Mouse (Mus musculus) embryonic facial prominence, embryonic 13.5 days (tissue): Measurements from ENCODE around the gene Cbx7. TPM values are rescaled to one million over a fixed set of nuclear protein-coding genes. Genes with fewer than 3 reads are reported as not detected.

Source experiments
- ATAC-seq: fragments of 200-750 bp; cut with Nextera tagmentation; 2 replicates; pipeline ENCODE4 v1.8.0; 2017; ENCODE audit warnings: low read depth; ENCODE audit not compliant: insufficient number of reproducible peaks, insufficient read depth, low FRiP score, low TSS enrichment
- H3K27ac ChIP-seq: fragments of 300-500 bp; sonication (generic); 2 replicates; pipeline ENCODE4 v1.5.1; 2015; ENCODE audit warnings: moderate library complexity, mild to moderate bottlenecking, inconsistent platforms
- H3K27me3 ChIP-seq: fragments of 300-500 bp; sonication (generic); 2 replicates; pipeline ENCODE4 v1.6.1; 2015; ENCODE audit warnings: mild to moderate bottlenecking, inconsistent platforms
- H3K36me3 ChIP-seq: fragments of 300-500 bp; sonication (generic); 2 replicates; pipeline ENCODE4 v1.6.1; 2015; ENCODE audit warnings: mild to moderate bottlenecking, inconsistent platforms
- H3K4me1 ChIP-seq: fragments of 300-500 bp; sonication (generic); 2 replicates; pipeline ENCODE4 v1.6.1; 2015; ENCODE audit warnings: inconsistent platforms
- H3K4me2 ChIP-seq: fragments of 300-500 bp; sonication (generic); 2 replicates; pipeline ENCODE4 v1.6.1; 2015; ENCODE audit warnings: moderate library complexity, mild to moderate bottlenecking, inconsistent platforms
- H3K4me3 ChIP-seq: fragments of 300-500 bp; sonication (generic); 2 replicates; pipeline ENCODE4 v1.5.1; 2015; ENCODE audit warnings: mild to moderate bottlenecking, inconsistent platforms
- H3K9ac ChIP-seq: fragments of 300-500 bp; sonication (generic); 2 replicates; pipeline ENCODE4 v1.6.1; 2015; ENCODE audit warnings: mild to moderate bottlenecking, inconsistent platforms
- H3K9me3 ChIP-seq: fragments of 300-500 bp; sonication (generic); 2 replicates; pipeline ENCODE4 v1.6.1; 2016; ENCODE audit warnings: inconsistent platforms
- WGBS: fragments of 180-500 bp; shearing (Covaris S2); methylation state at CpG from one replicate; pipeline ENCODE4 v1.1.7; 2015; ENCODE audit warnings: mixed read lengths; 5-methylcytosine and 5-hydroxymethylcytosine counted together
- polyA plus RNA-seq: library from polyadenylated mRNA; unstranded; fragments of >200 nt; fragmentation: Nextera tagmentation; extraction: Ambion mirVana; gene quantifications from 2 replicates; pipeline ENCODE4 v1.2.1, GENCODE M21; 2015

Cbx7 gene
- polyA plus RNA-seq, 1 experiment from 2014 or later: 2.5 TPM

DNA sequence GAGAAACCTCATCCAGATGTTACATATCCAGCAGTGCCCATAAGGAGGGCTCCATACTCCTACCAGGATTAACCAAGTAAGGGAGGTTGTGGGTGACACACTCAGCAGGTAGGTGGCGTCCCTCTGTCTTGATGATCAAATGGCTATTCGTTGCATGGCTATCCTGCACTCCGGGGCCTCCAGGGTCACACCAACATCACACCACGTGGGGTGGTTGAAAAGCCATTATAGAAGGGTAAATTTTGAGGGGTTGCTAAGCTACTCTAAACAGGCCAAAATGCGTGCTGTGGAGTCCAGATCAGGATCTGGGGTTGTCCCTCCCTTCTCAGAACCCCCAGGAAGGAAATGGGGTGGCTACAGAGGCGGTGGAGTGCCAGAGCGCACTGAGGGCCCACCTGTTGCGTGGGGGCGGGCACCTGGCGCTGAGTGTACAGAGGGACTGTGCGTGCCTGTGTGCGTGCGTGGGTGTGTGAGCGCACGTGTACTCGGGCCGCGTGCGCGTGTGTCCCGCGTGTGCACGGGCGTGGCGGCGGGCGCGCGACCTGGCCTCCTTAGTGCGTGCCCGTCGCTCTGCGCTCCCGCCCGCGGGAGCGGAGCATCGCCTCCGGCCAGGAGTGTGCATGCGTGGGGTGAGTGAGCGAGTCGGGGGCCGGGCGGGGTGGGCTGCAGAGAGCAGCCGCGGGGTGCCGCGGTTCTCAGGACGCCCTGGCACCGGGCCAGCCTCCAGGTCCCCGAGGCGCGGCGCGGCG is 41.0 kb upstream of the Cbx7 start:
- Histone ChIP-seq H3K27me3 (peaks cover 83% of the 10 kb centered on the region), H3K27ac (peak overlapping the region; percentile 34; the same call in 1 of the 2 replicates), H3K36me3 (no peaks in the 10 kb centered on the region), H3K4me1 (peaks cover 37% of the 10 kb centered on the region), H3K4me2 (peak overlapping the region; percentile 98), H3K9ac (peak overlapping the region; percentile 73), H3K4me3 (peak overlapping the region; percentile 60), H3K9me3 (no peaks in the 10 kb centered on the region)
- 3% methylated on average over 49 of the region's 56 CpGs for WGBS
- no peak for ATAC-seq

DNA sequence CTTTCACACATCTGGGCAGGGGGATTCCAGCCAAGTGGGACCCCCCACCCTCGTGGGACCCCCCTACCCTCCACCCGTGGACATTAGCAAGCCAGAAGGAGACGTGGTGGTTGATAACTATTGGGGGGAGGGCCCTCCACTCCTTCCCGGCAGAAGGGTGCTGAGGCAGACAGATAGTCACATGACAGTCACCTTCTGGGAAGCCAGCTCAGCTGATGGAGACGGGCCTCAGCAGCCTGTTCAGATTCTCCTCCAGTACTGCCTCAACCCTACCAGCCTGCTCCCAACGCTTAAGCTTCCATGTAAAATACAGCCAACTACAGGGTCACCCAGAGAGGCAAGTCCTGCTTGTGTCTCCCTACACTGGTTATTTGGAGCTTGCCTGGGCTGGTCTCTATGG is 40.3 kb upstream of the Cbx7 start:
- H3K4me1 ChIP-seq: peaks cover 37% of the 10 kb centered on the region
- H3K27me3 ChIP-seq: peaks cover 75% of the 10 kb centered on the region
- no peaks in the 10 kb centered on the region for H3K9me3 ChIP-seq
- H3K9ac ChIP-seq: no peak overlapping the region
- no peak for ATAC-seq
- H3K27ac ChIP-seq: no peak overlapping the region
- 43% methylated on average over 6 of the region's 6 CpGs for WGBS
- no peaks in the 10 kb centered on the region for H3K36me3 ChIP-seq
- H3K4me3 ChIP-seq: no peak overlapping the region
- H3K4me2 ChIP-seq: peak overlapping the region; percentile 98; the same call in 1 of the 2 replicates

DNA sequence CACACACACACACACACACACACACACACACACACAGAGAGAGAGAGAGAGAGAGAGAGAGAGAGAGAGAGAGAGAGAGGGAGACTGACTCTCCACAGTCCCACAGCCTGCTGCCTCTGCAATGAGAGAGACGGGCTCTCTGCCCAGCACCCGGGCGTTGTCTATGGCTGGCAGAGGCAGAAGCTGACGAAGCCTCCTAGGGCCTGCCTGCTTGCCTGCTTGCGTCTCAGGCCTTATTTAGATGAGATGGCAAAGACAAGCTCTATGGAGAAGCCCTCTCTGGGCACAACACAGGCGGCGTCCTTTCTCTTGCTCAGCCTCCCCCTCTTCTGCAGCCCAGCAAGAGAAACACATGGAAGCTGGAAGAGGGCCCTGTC is 39.3 kb upstream of the Cbx7 start:
- Histone ChIP-seq H3K27ac (no peak overlapping the region), H3K4me3 (no peak overlapping the region), H3K9ac (no peak overlapping the region), H3K9me3 (no peaks in the 10 kb centered on the region), H3K36me3 (no peaks in the 10 kb centered on the region), H3K4me2 (peak overlapping the region; percentile 14; the same call in 1 of the 2 replicates), H3K4me1 (peaks cover 45% of the 10 kb centered on the region), H3K27me3 (peaks cover 66% of the 10 kb centered on the region)
- ATAC-seq: no peak
- WGBS: 33% methylated on average over 7 of the region's 7 CpGs

DNA sequence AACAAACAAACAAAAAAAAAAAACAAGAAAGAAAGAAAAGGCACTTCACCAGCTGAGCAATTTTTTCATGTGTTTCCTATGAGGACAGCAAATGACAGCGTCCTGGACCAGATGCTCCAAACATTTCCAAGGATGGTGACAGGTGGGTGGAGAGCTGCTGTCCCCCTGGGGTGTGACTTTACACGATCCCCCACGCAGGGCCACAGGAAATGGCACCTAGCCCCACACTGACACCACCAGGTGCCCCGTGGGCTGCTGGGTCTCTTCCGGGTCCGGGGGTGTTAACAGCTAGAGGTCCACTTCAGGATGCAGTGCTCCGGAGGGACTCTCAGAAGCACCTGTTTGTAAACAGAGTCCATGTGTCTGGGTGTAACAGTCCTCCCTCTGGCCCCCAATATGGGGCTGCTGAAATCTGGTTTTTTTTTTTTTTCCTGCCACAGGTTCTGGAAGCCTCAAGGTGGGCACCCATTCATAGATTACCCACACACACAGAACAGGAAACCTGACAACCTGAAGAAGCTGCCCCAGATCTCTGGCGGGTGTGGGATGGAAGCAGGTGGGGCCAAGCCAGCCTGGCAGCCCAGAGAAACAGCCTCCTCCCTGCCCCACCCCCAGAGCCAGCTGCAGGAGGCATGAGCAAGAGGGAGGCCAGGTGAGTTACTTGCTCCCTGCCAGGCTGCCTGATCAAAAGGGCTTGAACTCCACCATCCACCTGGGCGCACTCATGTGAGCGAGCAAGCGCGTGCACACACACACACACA is 38.7 kb upstream of the Cbx7 start:
- Histone ChIP-seq H3K27me3 (peaks cover 64% of the 10 kb centered on the region), H3K9ac (no peak overlapping the region), H3K9me3 (no peaks in the 10 kb centered on the region), H3K36me3 (no peaks in the 10 kb centered on the region), H3K4me2 (no peak overlapping the region), H3K4me3 (no peak overlapping the region), H3K4me1 (peaks cover 45% of the 10 kb centered on the region), H3K27ac (no peak overlapping the region)
- 43% methylated on average over 12 of the region's 12 CpGs for WGBS
- no peak for ATAC-seq

DNA sequence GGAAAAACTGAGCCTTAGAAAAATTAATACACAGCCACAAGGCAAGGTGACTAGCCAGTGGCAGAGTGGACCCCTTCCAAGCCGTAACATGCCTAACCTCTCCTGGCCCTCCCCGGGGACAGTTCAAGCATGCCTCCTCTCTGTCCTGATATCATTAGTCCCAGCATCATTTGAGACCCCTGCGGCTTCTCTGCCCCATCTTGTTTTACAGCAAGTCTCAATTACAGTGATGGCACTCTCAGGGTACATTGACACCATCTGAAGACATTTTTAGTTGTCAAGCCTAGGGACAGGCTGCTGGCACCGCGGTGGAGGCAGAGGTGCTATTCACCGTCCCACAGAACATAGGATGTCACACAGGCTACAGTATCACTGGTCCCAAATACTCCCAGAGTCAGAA is 37.5 kb upstream of the Cbx7 start:
- H3K27me3 ChIP-seq: peaks cover 52% of the 10 kb centered on the region

DNA sequence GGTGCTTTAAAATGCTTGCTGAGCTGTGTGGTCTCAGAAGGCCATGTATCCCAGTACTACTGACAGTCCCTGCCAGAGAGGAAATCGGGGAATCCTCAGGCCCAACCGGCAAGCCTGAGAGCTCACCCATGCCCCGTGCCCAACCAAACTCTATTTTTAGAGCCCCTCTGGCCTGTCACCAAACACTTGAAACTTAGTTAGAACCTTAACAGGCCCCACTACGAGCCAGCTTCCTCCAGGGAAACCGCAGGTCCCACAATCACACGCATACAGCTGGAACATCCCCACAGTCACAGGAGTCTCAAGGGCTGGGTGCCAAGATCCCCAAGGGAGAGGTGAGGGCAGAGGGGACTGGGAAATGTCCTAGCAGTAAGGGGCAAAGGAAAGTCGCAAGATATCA is 35.2 kb upstream of the Cbx7 start:
- Histone ChIP-seq H3K36me3 (no peaks in the 10 kb centered on the region), H3K27ac (no peak overlapping the region), H3K4me1 (peaks cover 18% of the 10 kb centered on the region), H3K9me3 (no peaks in the 10 kb centered on the region), H3K4me3 (no peak overlapping the region), H3K27me3 (peaks cover 29% of the 10 kb centered on the region), H3K4me2 (no peak overlapping the region), H3K9ac (no peak overlapping the region)
- WGBS: 78% methylated on average over 7 of the region's 7 CpGs
- no peak for ATAC-seq

More for the DNA sequence above, 37.5 kb upstream of the Cbx7 start:
- ATAC-seq: no peak
- Histone ChIP-seq H3K4me2 (no peak overlapping the region), H3K4me1 (peaks cover 36% of the 10 kb centered on the region), H3K27ac (no peak overlapping the region), H3K4me3 (no peak overlapping the region), H3K9ac (no peak overlapping the region), H3K9me3 (no peaks in the 10 kb centered on the region), H3K36me3 (no peaks in the 10 kb centered on the region)
- WGBS: 85% methylated on average over 6 of the region's 6 CpGs

DNA sequence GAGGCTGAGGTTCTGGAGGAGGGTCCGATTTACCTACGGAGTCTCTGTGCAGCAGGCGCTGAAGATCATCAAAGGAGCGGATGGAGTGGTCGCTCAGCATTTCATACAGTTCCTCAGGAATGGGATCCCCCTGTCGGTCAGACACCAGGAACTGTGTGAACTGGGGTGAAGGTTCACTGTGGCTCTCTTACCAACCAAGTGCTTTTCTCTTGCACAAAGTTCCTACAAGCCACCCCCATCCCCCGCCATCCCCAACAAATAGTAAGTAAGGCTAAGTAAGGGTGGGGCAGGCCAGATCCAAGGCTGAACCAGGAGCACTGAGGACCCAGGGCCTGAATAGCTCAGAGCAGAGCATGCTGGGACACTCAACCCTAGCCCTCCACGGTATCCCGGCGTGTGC is 34.5 kb upstream of the Cbx7 start:
- ATAC-seq: no peak
- no peak overlapping the region for H3K9ac ChIP-seq
- no peaks in the 10 kb centered on the region for H3K36me3 ChIP-seq
- H3K27ac ChIP-seq: no peak overlapping the region; the same call in 1 of the 2 replicates
- 76% methylated on average over 10 of the region's 10 CpGs for WGBS
- peaks cover 22% of the 10 kb centered on the region for H3K27me3 ChIP-seq
- no peak overlapping the region for H3K4me2 ChIP-seq
- no peak overlapping the region for H3K4me3 ChIP-seq
- peaks cover 18% of the 10 kb centered on the region for H3K4me1 ChIP-seq
- no peaks in the 10 kb centered on the region for H3K9me3 ChIP-seq

DNA sequence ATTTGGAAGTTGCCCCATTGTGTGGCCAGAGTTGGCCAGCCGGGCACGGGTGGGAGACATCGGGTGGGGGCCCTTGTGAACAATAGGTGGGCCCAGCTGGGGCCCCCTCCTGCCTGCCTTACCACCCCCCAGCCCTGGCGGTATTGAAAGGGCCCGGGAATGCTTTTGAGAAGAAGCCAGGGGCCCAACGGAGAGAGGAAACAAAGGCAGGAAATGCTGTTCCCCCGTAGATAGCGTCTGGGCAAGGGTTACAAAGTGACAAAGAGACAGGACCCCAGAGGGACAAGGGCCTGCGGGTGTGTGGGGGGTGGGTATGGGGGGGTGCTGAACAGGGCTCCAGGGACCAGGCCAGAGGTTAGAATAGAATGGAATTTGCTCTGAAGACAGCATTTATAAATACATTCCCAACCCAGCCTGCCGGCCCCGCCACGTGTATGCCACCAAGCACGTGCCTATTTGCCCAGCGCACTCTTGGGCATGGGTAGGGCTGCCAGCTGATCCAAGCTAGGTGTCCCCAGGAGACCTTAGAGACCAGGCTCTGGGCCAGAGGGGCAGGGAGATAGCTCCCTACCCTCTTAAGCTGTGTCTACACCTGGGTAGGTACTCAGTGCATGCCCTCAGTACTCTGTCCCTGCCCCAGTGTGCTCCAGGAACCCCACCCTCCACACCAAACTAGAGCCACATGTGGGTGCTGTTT is 33.9 kb upstream of the Cbx7 start:
- ATAC-seq: no peak
- peaks cover 16% of the 10 kb centered on the region for H3K27me3 ChIP-seq
- no peak overlapping the region for H3K9ac ChIP-seq
- H3K9me3 ChIP-seq: no peaks in the 10 kb centered on the region
- H3K4me2 ChIP-seq: no peak overlapping the region
- H3K4me3 ChIP-seq: no peak overlapping the region
- peaks cover 15% of the 10 kb centered on the region for H3K4me1 ChIP-seq
- H3K27ac ChIP-seq: no peak overlapping the region
- H3K36me3 ChIP-seq: no peaks in the 10 kb centered on the region
- 32% methylated on average over 14 of the region's 14 CpGs for WGBS

DNA sequence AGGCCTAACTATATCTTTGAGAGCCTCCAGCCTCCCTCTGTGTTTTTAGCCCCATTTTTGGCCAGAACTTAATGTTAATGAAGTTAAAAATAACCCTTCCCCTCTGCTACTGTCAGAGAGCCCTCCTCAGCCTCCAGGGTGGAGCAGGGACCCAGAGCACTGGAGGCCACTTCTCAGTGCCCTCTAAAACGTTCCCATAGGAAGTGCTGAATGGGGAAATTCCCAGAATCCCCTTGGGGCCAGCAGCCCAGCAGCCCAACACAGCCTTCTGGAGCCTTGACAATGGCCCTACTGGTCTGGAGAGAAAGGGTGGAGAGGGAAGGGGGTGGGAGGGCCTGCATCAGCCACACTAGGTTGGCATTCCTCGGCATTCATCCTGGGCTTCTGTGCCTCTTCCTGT is 32.7 kb upstream of the Cbx7 start:
- WGBS: 43% methylated on average over 2 of the region's 2 CpGs
- no peaks in the 10 kb centered on the region for H3K9me3 ChIP-seq
- H3K4me1 ChIP-seq: peaks cover 15% of the 10 kb centered on the region
- H3K4me3 ChIP-seq: no peak overlapping the region
- H3K9ac ChIP-seq: no peak overlapping the region
- no peak overlapping the region for H3K4me2 ChIP-seq
- no peak for ATAC-seq
- H3K36me3 ChIP-seq: no peaks in the 10 kb centered on the region
- peaks cover 5% of the 10 kb centered on the region; the same call in 1 of the 2 replicates for H3K27me3 ChIP-seq
- H3K27ac ChIP-seq: no peak overlapping the region

DNA sequence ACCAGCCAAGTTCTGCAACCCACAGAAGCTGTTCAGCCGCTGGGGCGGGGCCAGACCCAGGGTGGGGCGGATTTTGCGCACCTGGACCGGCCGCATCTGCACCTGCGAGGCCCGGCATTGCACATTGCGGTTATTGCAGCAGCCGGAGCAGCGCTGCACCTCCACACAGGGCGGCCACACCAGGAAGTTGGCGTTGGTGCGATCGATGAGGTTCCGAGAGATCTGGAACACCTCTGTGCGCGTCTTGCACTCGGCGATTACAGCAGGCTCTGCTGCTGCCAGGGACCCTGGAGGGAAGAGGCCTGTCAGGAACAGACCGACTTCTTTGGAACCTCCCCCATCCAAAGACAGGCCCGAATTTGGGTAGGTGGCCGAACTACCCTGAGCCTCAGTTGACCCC is 30.7 kb upstream of the Cbx7 start:
- Histone ChIP-seq H3K27ac (no peak overlapping the region), H3K4me2 (no peak overlapping the region), H3K9ac (no peak overlapping the region), H3K9me3 (no peaks in the 10 kb centered on the region), H3K27me3 (peaks cover 5% of the 10 kb centered on the region; the same call in 1 of the 2 replicates), H3K4me3 (no peak overlapping the region), H3K4me1 (peaks cover 15% of the 10 kb centered on the region), H3K36me3 (no peaks in the 10 kb centered on the region)
- WGBS: 90% methylated on average over 23 of the region's 23 CpGs
- ATAC-seq: no peak

DNA sequence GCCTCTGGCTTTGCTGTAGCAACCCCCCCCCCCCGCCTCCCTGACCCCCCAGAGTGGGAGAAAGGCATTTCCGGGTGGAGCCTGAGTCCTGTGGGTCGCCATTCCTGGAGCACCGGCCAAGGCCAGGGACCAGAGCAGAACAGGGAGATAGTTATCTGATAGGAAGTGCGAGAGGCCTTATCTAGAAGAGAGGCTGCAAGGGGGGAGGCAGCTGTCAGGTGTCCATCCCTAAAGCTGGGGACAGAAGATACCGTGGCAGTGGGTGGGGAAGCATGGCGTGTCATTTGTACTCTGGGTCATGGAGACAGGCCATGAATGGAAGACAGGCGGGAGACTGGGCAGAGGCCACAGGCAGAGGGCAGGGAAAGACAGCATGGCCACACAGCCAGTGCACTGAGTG is 29.8 kb upstream of the Cbx7 start:
- Histone ChIP-seq H3K27ac (no peak overlapping the region; the same call in 1 of the 2 replicates), H3K36me3 (no peaks in the 10 kb centered on the region), H3K4me1 (peaks cover 13% of the 10 kb centered on the region), H3K9ac (no peak overlapping the region), H3K27me3 (peaks cover 5% of the 10 kb centered on the region; the same call in 1 of the 2 replicates), H3K4me3 (no peak overlapping the region), H3K9me3 (no peaks in the 10 kb centered on the region), H3K4me2 (no peak overlapping the region)
- whole genome bisulfite sequencing: 54% methylated on average over 8 of the region's 8 CpGs
- no peak for ATAC-seq
